Mouse (Mus musculus) heart, embryonic 11.5 days (tissue): ENCODE results near the gene Synpo2. TPM values are rescaled to one million over a fixed set of nuclear protein-coding genes. Genes with fewer than 3 reads are reported as not detected.
A peak's percentile ranks its signal among the peaks of the same experiment; 100 is the strongest.

Source experiments
- ATAC-seq: fragments of 200-750 bp; cut with Nextera tagmentation; replicated peaks from 2 replicates; pipeline ENCODE4 v1.8.0; 2017; ENCODE audit warnings: moderate library complexity; ENCODE audit not compliant: insufficient number of reproducible peaks, low FRiP score, low TSS enrichment
- H3K27ac ChIP-seq: fragments of 300-500 bp; sonication (generic); 2 replicates; pipeline ENCODE4 v1.5.1; 2014; ENCODE audit warnings: mild to moderate bottlenecking, low read depth, low read length
- H3K27me3 ChIP-seq: fragments of 300-500 bp; sonication (generic); 2 replicates; pipeline ENCODE4 v1.6.1; 2014; ENCODE audit warnings: mild to moderate bottlenecking, low read length, mixed read lengths; ENCODE audit not compliant: control insufficient read depth, insufficient read depth
- H3K36me3 ChIP-seq: fragments of 300-500 bp; sonication (generic); 2 replicates; pipeline ENCODE4 v1.6.1; 2014; ENCODE audit warnings: mild to moderate bottlenecking, low read length, moderate library complexity, mixed read lengths; ENCODE audit not compliant: control insufficient read depth, insufficient read depth
- H3K4me1 ChIP-seq: fragments of 300-500 bp; sonication (generic); 2 replicates; pipeline ENCODE4 v1.6.1; 2014; ENCODE audit warnings: low read length; ENCODE audit not compliant: control insufficient read depth, insufficient read depth
- H3K4me2 ChIP-seq: fragments of 300-500 bp; sonication (generic); 2 replicates; pipeline ENCODE4 v1.6.1; 2014; ENCODE audit warnings: mild to moderate bottlenecking, moderate library complexity
- H3K4me3 ChIP-seq: fragments of 300-500 bp; sonication (generic); 2 replicates; pipeline ENCODE4 v1.5.1; 2014; ENCODE audit warnings: low read depth, low read length
- H3K9ac ChIP-seq: fragments of 300-500 bp; sonication (generic); 2 replicates; pipeline ENCODE4 v1.6.1; 2014; ENCODE audit warnings: mild to moderate bottlenecking, low read depth, low read length, moderate library complexity
- H3K9me3 ChIP-seq: fragments of 300-500 bp; sonication (generic); replicated peaks from 2 replicates; pipeline ENCODE4 v1.6.1; 2016; ENCODE audit warnings: low read length; ENCODE audit not compliant: control insufficient read depth
- WGBS: fragments of 180-500 bp; shearing (Covaris S2); extraction: QIAGEN DNeasy Blood & Tissue Kit; methylation state at CpG from one replicate; pipeline ENCODE4 v1.1.7; 2014; ENCODE audit not compliant: insufficient replicate concordance; 5-methylcytosine and 5-hydroxymethylcytosine counted together
- polyA plus RNA-seq: library from polyadenylated mRNA; unstranded; fragments of >200 nt; fragmentation: Nextera tagmentation; extraction: Ambion mirVana; gene quantifications from 2 replicates; pipeline ENCODE4 v1.2.1, GENCODE M21; 2014

Synpo2 gene
- polyA plus RNA-seq, 1 experiment from 2014 or later, result 21.8 TPM

DNA sequence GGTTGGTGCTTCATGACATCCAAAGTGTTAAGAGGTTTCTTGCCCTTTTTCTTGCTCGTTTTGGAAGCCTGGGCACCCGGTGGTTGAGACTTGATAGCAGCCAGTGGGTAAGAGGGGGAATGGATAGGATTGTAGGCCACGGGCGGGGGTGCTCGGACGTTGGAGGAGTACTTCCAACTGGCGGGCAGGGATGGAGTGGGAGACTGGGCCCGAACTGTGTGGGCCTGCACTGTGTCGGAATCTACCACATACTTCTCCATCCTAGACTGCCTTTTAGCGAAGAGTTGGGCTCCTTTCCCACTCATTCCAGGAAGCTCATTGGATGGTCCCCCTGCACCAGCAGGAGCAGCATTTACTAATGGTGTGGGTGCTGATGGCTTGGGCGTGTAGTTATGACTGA is 123.2 kb downstream of the Synpo2 start:
- ATAC-seq, result no peak
- 76% methylated on average over 11 of the region's 11 CpGs for WGBS
- Histone ChIP-seq H3K4me3 (no peak overlapping the region), H3K9me3 (no peaks in the 10 kb centered on the region), H3K27ac (no peak overlapping the region), H3K4me1 (peaks cover 18% of the 10 kb centered on the region), H3K36me3 (peaks cover 9% of the 10 kb centered on the region), H3K9ac (no peak overlapping the region), H3K27me3 (no peaks in the 10 kb centered on the region), H3K4me2 (no peak overlapping the region; the same call in 1 of the 2 replicates)

DNA sequence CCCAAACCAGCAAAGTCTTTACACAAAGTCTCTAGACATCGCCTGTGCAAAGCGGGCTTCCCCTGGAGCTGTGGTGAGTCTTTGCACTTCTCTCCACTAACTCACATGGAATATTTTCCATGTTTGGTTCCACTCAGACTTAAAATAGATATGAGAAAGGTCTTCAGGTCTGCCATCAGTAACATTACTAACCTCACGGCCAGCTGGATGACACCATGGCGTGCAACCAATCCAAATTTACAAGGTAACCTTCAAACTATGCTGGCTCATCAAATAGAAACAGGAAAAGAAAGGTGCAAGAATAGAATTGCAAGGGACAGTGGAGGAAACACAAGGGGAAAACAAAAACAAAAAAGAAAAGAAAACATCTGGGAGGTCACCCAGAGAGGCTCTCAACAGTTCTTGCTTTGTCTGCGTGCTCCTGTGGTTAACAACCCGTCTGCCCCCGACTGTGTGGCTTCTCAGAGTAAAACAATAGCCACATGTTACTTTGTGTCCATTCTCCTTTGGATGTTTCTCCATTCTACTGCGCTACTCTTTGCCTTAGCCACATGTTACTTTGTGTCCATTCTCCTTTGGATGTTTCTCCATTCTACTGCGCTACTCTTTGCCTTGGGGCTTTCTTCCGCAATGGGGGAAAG is 124.8 kb downstream of the Synpo2 start:
- Histone ChIP-seq H3K9ac (no peak overlapping the region), H3K27ac (no peak overlapping the region), H3K4me1 (peaks cover 14% of the 10 kb centered on the region), H3K36me3 (peaks cover 9% of the 10 kb centered on the region), H3K4me3 (no peak overlapping the region), H3K9me3 (no peaks in the 10 kb centered on the region), H3K27me3 (no peaks in the 10 kb centered on the region), H3K4me2 (no peak overlapping the region)
- no peak for ATAC-seq
- 70% methylated on average over 10 of the region's 10 CpGs for WGBS

DNA sequence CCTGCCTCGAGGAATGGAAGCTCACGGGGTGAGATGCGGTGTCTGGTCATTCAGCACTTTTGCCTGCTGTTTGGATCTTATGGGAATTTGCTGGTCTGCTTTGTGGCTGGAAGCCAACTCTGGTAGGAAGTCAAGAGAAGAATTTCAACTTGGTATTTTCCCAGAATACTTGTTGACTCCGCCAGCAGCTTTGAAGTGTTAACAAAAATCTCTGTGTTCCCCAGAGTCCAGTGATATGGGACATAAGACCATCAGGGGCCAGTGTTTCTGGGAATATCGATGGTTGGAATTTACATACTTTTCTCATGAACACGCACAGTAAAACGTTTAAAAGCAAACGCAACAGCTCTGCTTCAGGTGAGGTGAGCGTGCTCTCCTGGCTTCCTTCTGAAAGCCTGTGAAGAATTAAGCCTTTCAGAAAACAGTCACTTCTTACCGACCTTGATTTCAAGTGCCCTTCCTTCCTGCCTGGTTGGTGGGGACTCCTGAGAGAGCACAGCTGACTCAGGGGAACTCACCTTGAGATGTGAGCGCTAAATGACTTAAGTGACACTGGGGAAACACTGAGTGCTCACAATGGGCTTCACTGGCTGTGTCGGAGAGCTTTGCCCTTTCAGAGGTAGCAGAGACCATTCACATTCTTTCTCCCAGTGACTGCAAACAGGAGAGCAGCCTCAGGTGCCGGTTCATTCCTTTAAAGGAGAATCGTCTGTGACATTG is 128.0 kb downstream of the Synpo2 start:
- no peak overlapping the region for H3K4me2 ChIP-seq
- H3K4me3 ChIP-seq, result no peak overlapping the region
- peaks cover 11% of the 10 kb centered on the region for H3K4me1 ChIP-seq
- WGBS, result 55% methylated on average over 14 of the region's 14 CpGs
- H3K9ac ChIP-seq, result no peak overlapping the region
- no peaks in the 10 kb centered on the region for H3K9me3 ChIP-seq
- no peaks in the 10 kb centered on the region for H3K27me3 ChIP-seq
- ATAC-seq, result no peak
- H3K36me3 ChIP-seq, result peaks cover 3% of the 10 kb centered on the region
- no peak overlapping the region; the same call in 1 of the 2 replicates for H3K27ac ChIP-seq

DNA sequence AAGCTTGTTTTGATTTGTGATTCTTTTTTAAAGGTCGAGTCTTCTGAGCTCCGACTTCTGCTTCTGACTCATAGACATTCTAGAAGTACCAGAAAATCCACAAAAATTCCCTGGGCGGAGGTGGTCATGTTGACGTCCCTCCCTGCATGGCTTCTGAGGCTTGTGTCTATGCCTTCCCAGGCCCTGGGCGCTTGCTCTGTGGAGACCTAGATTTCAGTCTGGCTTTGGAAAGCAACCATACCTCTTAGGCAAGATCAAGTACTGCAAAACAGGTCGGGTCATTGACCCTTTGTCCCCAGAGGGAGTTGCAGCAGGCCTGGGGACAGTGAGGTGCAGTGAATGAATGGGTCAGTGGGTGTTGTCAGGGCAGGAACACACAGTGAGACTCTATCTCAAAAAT is 131.6 kb downstream of the Synpo2 start:
- Histone ChIP-seq H3K9me3 (no peaks in the 10 kb centered on the region), H3K27ac (no peak overlapping the region), H3K27me3 (no peaks in the 10 kb centered on the region), H3K4me1 (peaks cover 7% of the 10 kb centered on the region; the same call in 1 of the 2 replicates), H3K36me3 (no peaks in the 10 kb centered on the region), H3K9ac (no peak overlapping the region), H3K4me2 (no peak overlapping the region), H3K4me3 (no peak overlapping the region)
- 78% methylated on average over 6 of the region's 6 CpGs for WGBS
- no peak for ATAC-seq

DNA sequence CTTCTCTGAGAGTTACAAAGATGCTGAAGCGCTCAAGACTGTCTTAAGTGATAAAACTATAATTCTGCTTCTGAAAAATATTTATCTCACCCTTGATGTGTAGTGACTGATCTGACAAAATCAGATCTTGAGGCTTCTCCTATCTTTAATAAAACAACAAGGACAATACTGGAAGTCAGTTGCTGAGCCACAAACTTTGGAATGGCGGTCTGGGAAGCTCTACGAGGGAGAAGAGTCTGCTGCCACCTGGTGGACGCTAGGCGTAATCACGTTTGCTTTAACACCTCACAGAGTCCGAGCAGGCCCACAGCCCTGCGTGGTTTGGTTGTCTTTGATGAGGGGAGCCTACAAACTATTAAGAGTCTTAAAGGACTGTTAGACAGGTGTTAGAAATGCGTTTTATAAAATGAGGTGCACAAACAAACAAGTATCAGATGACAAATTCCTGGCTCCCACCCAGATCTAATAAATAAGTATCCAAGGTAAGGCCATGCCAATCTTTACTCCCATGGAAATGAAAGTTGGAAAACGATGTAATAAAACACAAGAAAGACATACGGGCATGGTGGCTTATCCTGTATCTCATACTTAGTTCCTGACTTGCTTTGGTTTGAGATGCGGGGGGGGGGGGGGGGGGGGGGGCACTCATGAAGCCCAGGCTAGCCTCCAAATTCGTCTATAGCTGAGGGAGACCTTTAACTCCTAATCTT is 132.6 kb downstream of the Synpo2 start:
- no peaks in the 10 kb centered on the region for H3K9me3 ChIP-seq
- 23% methylated on average over 12 of the region's 13 CpGs for WGBS

DNA sequence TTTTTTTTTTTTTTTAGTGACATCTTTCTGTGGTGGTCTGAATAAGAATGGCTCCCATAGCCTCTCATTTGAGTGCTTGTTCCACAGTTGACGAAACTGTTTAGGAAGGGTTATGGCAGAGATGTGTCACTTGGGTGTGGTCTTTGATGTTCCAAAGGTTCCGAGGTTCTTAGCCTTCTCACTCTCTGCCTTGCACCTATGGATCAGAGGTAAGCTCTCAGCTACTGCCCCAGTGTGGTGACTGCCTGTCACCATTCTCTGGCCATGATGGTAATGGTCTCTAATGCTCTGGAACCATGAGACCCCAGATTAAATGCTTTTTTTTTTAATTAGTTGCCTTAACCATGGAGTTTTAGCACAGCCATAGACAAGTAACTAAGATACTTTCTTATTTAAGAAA is 134.2 kb downstream of the Synpo2 start:
- no peaks in the 10 kb centered on the region for H3K9me3 ChIP-seq
- no peak for ATAC-seq
- H3K27me3 ChIP-seq, result no peaks in the 10 kb centered on the region
- no peak overlapping the region for H3K9ac ChIP-seq
- H3K27ac ChIP-seq, result no peak overlapping the region
- WGBS, result 75% methylated on average over 2 of the region's 2 CpGs
- no peak overlapping the region for H3K4me3 ChIP-seq
- H3K4me2 ChIP-seq, result no peak overlapping the region
- H3K4me1 ChIP-seq, result no peaks in the 10 kb centered on the region
- no peaks in the 10 kb centered on the region for H3K36me3 ChIP-seq

More for the DNA sequence above, 132.6 kb downstream of the Synpo2 start:
- Histone ChIP-seq H3K36me3 (no peaks in the 10 kb centered on the region), H3K27me3 (no peaks in the 10 kb centered on the region), H3K4me2 (no peak overlapping the region), H3K4me3 (no peak overlapping the region), H3K9ac (no peak overlapping the region), H3K4me1 (peaks cover 5% of the 10 kb centered on the region; the same call in 1 of the 2 replicates), H3K27ac (no peak overlapping the region)
- ATAC-seq, result no peak

DNA sequence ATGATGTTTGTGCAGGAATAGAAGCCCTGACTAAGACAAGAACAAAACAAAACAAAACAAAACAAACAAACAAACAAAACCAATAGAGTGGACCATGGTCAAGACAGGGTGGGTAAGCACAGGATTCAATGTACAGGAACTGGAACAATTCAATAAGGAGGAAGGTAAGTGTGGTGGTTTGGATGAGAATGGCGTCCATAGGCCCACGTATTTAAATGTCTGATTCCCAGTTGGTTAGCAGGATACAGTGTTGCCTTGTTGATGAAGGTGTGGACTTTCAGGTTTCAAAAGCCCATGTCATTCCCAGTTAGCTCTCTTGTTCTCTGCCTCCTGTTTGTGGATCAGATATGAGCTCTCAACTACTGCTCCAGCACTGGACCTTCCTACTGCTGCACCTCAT is 140.8 kb downstream of the Synpo2 start:
- peaks cover 20% of the 10 kb centered on the region for H3K4me1 ChIP-seq
- no peaks in the 10 kb centered on the region for H3K9me3 ChIP-seq
- H3K9ac ChIP-seq, result no peak overlapping the region
- WGBS, result 78% methylated on average over 2 of the region's 2 CpGs
- H3K36me3 ChIP-seq, result no peaks in the 10 kb centered on the region
- H3K4me2 ChIP-seq, result no peak overlapping the region
- ATAC-seq, result no peak
- H3K27me3 ChIP-seq, result no peaks in the 10 kb centered on the region
- H3K4me3 ChIP-seq, result no peak overlapping the region
- no peak overlapping the region for H3K27ac ChIP-seq

DNA sequence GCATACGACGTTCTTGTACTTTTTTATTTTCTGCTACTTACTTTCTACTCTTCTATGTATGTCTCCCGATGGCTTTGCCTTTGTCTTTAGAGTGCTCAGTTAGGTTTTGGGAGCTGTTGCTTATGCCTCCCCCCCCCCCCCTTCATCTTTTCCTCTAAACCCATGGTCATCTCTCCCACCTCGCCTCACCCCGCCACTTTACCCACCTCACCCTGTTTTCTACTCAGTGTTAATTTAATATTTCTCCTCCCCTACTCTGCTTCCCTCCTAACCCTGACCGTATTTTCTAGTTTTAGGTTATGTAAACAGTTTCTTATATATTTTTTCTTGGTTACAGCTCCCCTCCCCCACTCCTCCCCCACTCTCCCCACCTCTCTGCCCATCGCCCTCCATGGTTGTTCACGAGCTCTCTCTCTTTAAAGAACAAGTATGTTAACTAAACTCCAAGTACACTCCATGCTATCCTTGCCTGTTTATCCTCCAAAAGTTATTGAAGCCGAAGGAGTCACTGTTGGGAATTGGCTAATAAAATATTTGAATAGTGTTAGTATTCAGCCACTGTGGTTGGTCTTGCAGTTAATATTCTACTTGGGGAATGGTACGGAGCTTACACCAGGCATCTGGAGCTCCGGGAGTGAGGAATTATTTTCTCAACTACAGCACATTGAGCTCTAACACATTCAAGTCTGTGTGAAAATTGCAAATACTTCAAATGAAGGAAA is 142.1 kb downstream of the Synpo2 start:
- H3K27ac ChIP-seq, result peak overlapping the region; percentile 88
- H3K4me3 ChIP-seq, result no peak overlapping the region
- H3K9me3 ChIP-seq, result no peaks in the 10 kb centered on the region
- 73% methylated on average over 11 of the region's 11 CpGs for WGBS
- no peak overlapping the region for H3K9ac ChIP-seq
- peak overlapping the region; percentile 10; the same call in 1 of the 2 replicates for H3K4me2 ChIP-seq
- no peaks in the 10 kb centered on the region for H3K36me3 ChIP-seq
- peaks cover 23% of the 10 kb centered on the region for H3K4me1 ChIP-seq
- H3K27me3 ChIP-seq, result no peaks in the 10 kb centered on the region
- ATAC-seq, result no peak
